Mouse (Mus musculus) CD8-positive naive resting alpha-beta T cell, adult 2 months (primary cell): ENCODE measurements around the gene Lclat1.
"Not testable (repeated sequence)": the region's sequence is repeated elsewhere in the genome, so short reads cannot be mapped to it uniquely, and the experiment has no call there.

Experiments
- DNase-seq, 2 experiments: peaks; one replicate each; pipeline ENCODE4 v3.0.0; 2022; ENCODE audit warnings: low read depth in 2 of 2, low spot score in 2 of 2

Gene Lclat1

GRCm38 (mm10) chr17:73136562-73137484, 29.0 kb downstream of the Lclat1 start:
- DNase-seq = no peak

GRCm38 (mm10) chr17:73138217-73138616, 30.4 kb downstream of the Lclat1 start:
- no peak for DNase-seq

- peak in 1 of 2 experiments; percentile 7 for DNase-seq
Measured at GRCm38 (mm10) chr17:73142029-73142428, 34.2 kb downstream of the Lclat1 start.

GRCm38 (mm10) chr17:73142445-73142844, 34.7 kb downstream of the Lclat1 start:
- DNase-seq = no peak

- DNase-seq = no peak
Measured at GRCm38 (mm10) chr17:73145426-73145825, 37.6 kb downstream of the Lclat1 start.

GRCm38 (mm10) chr17:73148607-73149006, 40.8 kb downstream of the Lclat1 start:
- no peak for DNase-seq

- DNase-seq = not testable (repeated sequence)
Measured at GRCm38 (mm10) chr17:73152790-73153525, 45.2 kb downstream of the Lclat1 start.

GRCm38 (mm10) chr17:73153672-73154071, 45.9 kb downstream of the Lclat1 start:
- no peak for DNase-seq

GRCm38 (mm10) chr17:73156606-73157005, 48.8 kb downstream of the Lclat1 start:
- no peak for DNase-seq

GRCm38 (mm10) chr17:73161795-73162194, 54.0 kb downstream of the Lclat1 start:
- peak in 1 of 2 experiments; percentile 40 for DNase-seq

GRCm38 (mm10) chr17:73162445-73163208, 54.8 kb downstream of the Lclat1 start:
- peak; percentile 25 to 46 for DNase-seq

GRCm38 (mm10) chr17:73163597-73163996, 55.8 kb downstream of the Lclat1 start:
- DNase-seq = peak; percentile 36 to 48

GRCm38 (mm10) chr17:73164121-73164520, 56.3 kb downstream of the Lclat1 start:
- no peak for DNase-seq

GRCm38 (mm10) chr17:73169461-73169860, 61.7 kb downstream of the Lclat1 start:
- no peak for DNase-seq

GRCm38 (mm10) chr17:73170141-73170540, 62.4 kb downstream of the Lclat1 start:
- DNase-seq = no peak

GRCm38 (mm10) chr17:73174083-73174562, 66.3 kb downstream of the Lclat1 start:
- peak; percentile 59 to 68 for DNase-seq

GRCm38 (mm10) chr17:73175720-73176119, 67.9 kb downstream of the Lclat1 start:
- DNase-seq = no peak

GRCm38 (mm10) chr17:73177079-73177478, 69.3 kb downstream of the Lclat1 start:
- no peak for DNase-seq

GRCm38 (mm10) chr17:73186929-73187328, 79.1 kb downstream of the Lclat1 start:
- DNase-seq = no peak

- DNase-seq = no peak
Measured at GRCm38 (mm10) chr17:73194146-73194545, 86.4 kb downstream of the Lclat1 start.

GRCm38 (mm10) chr17:73194575-73194974, 86.8 kb downstream of the Lclat1 start:
- no peak for DNase-seq
